Mouse (Mus musculus) cerebellum, adult 2 months (tissue): ENCODE data around the gene Galnt2.

ENCODE experiments used
- CTCF ChIP-seq: fragments of 200-500 bp; IDR thresholded peaks from 2 replicates; pipeline ENCODE4 v1.5.1; 2011; ENCODE audit warnings: low read depth, mild to moderate bottlenecking, control low read depth, low read length, moderate library complexity, borderline replicate concordance; ENCODE audit not compliant: insufficient read depth
- POLR2A ChIP-seq: fragments of 200-500 bp; IDR thresholded peaks from 2 replicates; pipeline ENCODE4 v1.6.1; 2011; ENCODE audit warnings: low read length, control low read depth, borderline replicate concordance; ENCODE audit not compliant: insufficient read depth

GRCm38 (mm10) chr8:124252533-124252950 is 21.4 kb downstream of the Galnt2 start:
- TF ChIP-seq POLR2A (no peak), CTCF (no peak)
